Mouse (Mus musculus) myocyte (in vitro differentiated cells): ENCODE results near the gene Dnajc2.

Experiments used
- TCF12 ChIP-seq: IDR thresholded peaks from one replicate; pipeline ENCODE4 v1.6.1; 2011; ENCODE audit warnings: mild to moderate bottlenecking, control low read depth; ENCODE audit not compliant: poor library complexity, insufficient read depth, severe bottlenecking
- USF1 ChIP-seq: IDR thresholded peaks from one replicate; pipeline ENCODE4 v1.6.1; 2011; ENCODE audit warnings: low read depth, mild to moderate bottlenecking, control low read depth, moderate library complexity

GRCm38 (mm10) chr5:21785053-21785452 lies at the start of gene Dnajc2, which contains the start of gene Psmc2:
- TF ChIP-seq TCF12 (no peak), USF1 (no peak)
